Mouse (Mus musculus): ENCODE data around the gene Pcp4l1. TPM values are rescaled to one million over a fixed set of nuclear protein-coding genes. Genes with fewer than 3 reads are reported as not detected.
"Not testable (repeated sequence)": the region's sequence is repeated elsewhere in the genome, so short reads cannot be mapped to it uniquely, and the experiment has no call there.

Gene Pcp4l1
- polyA plus RNA-seq, 1 experiment from 2014 or later, result 6.2 TPM

DNA sequence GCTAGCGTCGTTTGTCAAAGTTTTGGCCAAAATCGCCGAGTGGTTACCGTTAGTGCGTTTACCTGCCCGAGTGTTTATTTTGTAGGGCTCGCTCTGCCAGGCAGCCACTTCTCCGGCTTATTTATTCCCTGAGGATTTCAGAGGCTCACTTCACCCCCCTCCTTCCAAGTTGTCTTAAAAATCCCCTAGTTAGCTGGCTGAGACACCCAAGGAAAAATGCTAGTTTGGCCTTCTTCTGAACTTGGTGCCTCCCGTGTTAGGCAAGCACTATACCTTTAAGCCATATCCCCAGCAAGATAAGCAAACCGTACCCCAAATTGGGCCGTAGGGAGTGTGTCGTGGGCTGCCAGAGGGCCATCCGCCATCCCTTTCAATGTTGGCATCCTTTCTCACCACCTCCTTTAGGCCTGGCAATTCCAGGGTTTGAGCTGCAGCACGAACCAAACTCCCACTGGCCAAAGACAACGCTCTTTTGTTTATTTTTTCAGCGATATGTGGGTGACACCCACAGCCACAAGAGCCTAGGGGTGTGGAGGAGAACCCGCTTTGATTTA lies 45.2 kb downstream of the Pcp4l1 start:
- H3K27me3 ChIP-seq, result peaks cover 3% of the 10 kb centered on the region; the same call in 1 of the 2 replicates
- peak; percentile 40 for ATAC-seq
- H3K27ac ChIP-seq, result 0 out of 2 replicates have a peak overlapping the region, but pooled peaks have one; percentile 36
- H3K36me3 ChIP-seq (ENCODE audit: poor library complexity, severe bottlenecking), result 0 out of 2 replicates have a peak, but pooled peaks cover 2% of the 10 kb centered on the region
- no peaks in the 10 kb centered on the region for H3K9me3 ChIP-seq (replicated peaks)
- peak overlapping the region; percentile 65 for H3K4me3 ChIP-seq
- H3K4me1 ChIP-seq, result peaks cover 19% of the 10 kb centered on the region
- WGBS, result 6% methylated on average over 18 of the region's 18 CpGs
- H3K4me2 ChIP-seq, result peak overlapping the region; percentile 86
- H3K9ac ChIP-seq, result peak overlapping the region; percentile 71

DNA sequence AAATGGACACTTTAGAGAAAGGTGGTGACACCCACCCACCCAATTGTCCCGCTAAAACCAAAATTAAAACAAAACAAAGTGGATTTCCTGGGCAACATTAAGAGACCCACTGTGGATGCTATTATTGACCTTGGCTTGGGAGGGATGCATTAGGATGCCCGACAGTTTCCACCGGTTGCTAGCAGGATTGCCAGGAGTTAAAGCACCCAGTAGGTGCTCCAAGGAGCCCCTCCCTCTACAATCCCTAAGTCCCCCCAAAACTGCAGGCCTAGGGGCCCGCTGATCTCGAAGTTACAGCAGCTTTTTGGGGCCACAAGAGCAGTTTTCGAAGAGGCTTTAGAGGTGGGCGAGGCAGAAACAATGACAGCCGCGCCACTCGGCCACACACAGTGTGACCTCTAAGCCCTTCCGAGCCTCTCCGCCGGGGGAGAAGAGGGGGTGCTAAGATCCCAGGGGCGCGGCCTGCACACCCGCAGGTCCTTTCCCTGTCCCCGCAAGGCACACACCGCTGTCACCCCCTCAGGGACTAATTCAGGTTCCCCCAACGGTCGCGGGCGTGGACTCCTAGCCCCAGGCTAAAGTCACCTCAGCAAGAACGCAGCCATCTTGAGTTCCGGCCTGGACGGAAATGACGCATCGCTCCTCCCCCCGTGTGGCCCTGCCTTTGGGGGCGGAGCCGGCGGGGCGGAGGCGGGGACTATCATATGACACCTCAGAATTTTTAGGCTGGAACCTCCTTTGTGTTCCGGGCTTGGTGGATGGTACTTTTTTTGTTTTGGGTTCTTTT lies 45.9 kb downstream of the Pcp4l1 start, which contains the start of the genes Sdhc and Mpz:
Sdhc (minus strand) TSS at position 630 of the 787 bp plus-strand sequence.
Mpz (plus strand) TSS at position 738 of the 787 bp plus-strand sequence.
- Histone ChIP-seq H3K36me3 (ENCODE audit: poor library complexity, severe bottlenecking) (0 out of 2 replicates have a peak, but pooled peaks cover 7% of the 10 kb centered on the region), H3K4me2 (peak within 1 kb of the TSS; percentile 86), H3K27me3 (no peaks in the 10 kb centered on the region; the same call in 1 of the 2 replicates), H3K9me3 (replicated peaks) (no peaks in the 10 kb centered on the region), H3K4me3 (peak within 1 kb of the TSS; percentile 65), H3K27ac (0 out of 2 replicates have a peak within 1 kb of the TSS, but pooled peaks have one; percentile 36), H3K4me1 (peaks cover 19% of the 10 kb centered on the region), H3K9ac (peak within 1 kb of the TSS; percentile 80)
- WGBS, result under 1% methylated on average over 33 of the region's 34 CpGs
- peak; percentile 98 for ATAC-seq

DNA sequence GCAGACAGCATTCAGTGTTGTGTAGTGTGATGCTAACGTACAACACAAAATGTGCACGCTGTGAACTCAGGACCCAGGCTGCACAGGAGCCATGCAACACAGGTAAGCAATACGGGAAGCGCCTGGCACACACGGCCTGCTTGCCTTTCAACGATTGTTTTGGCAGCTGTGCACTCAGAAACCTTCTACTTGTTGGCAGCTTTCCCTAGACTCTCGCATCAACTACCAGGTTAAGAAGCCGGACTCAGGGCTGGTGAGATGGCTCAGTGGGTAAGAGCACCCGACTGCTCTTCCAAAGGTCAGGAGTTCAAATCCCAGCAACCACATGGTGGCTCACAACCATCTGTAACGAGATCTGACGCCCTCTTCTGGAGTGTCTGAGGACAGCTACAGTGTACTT lies 53.1 kb downstream of the Pcp4l1 start:
- H3K4me1 ChIP-seq; H3K4me2 ChIP-seq; H3K27me3 ChIP-seq; H3K9me3 ChIP-seq (replicated peaks); ATAC-seq; H3K9ac ChIP-seq; H3K4me3 ChIP-seq; H3K27ac ChIP-seq: not testable (repeated sequence)
- H3K36me3 ChIP-seq (ENCODE audit: poor library complexity, severe bottlenecking), result peaks cover 70% of the 10 kb centered on the region
- WGBS, result 87% methylated on average over 9 of the region's 11 CpGs

DNA sequence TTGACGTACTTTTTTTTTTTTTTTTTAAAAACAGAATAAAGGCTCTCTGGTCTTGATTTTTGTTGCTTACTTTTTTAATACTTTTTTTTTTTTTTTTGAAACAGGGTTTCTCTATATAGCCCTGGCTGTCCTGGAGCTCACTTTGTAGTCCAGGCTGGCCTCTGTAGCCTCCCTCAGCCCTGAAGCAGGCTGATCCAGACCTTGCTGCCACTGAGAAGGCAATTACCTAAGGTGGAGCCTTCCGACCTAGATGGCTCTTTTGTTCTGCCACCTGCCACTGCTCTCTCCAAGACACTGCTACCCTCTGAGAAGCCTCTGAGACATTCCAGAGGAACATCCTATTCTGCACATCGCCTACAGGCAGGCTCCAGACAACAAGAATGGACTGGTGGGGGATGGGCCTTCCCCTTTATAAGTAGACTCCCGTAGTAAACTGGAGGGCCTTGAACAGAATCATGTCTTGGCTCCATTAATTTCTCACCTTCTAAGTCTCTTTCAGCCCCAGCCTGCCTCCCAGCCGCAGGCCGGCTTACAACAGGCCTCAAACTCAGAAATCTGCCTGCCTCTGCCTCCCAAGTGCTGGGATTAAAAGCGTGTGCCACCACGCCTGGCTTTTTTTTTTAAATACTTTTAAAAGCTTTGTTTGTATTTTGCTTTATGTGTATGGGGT lies 58.4 kb downstream of the Pcp4l1 start:
- H3K36me3 ChIP-seq (ENCODE audit: poor library complexity, severe bottlenecking), result peaks cover 93% of the 10 kb centered on the region

DNA sequence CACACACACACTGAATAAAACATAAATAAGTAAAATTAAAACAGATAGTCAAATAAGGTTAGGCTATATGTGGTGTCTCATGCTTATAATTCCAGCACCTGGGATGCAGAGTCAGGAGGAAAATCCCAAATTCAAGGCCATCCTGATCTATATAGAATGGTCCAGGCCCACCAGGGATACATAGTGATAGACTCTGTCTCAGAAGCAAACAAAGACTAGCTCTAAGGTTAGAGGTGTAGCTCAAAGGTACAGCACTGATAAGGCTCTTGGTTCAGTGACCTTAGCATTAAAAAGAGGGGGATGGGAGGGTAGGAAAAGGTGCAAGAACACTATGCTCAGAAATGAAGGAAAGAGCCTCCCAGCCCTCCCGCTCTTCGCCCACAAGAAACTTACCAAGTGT lies 60.5 kb downstream of the Pcp4l1 start:
- Histone ChIP-seq H3K9me3 (replicated peaks) (no peaks in the 10 kb centered on the region), H3K27ac (no peak overlapping the region), H3K4me3 (no peak overlapping the region), H3K36me3 (ENCODE audit: poor library complexity, severe bottlenecking) (peaks cover 84% of the 10 kb centered on the region), H3K9ac (no peak overlapping the region), H3K4me1 (no peaks in the 10 kb centered on the region), H3K4me2 (no peak overlapping the region), H3K27me3 (no peaks in the 10 kb centered on the region)
- no peak for ATAC-seq
- 98% methylated on average over 2 of the region's 2 CpGs for WGBS

More for the DNA sequence above, 58.4 kb downstream of the Pcp4l1 start:
- not testable (repeated sequence) for H3K4me2 ChIP-seq; ATAC-seq; H3K9ac ChIP-seq; H3K4me3 ChIP-seq; H3K9me3 ChIP-seq (replicated peaks); H3K4me1 ChIP-seq; H3K27me3 ChIP-seq; H3K27ac ChIP-seq
- 87% methylated on average over 8 of the region's 8 CpGs for WGBS

DNA sequence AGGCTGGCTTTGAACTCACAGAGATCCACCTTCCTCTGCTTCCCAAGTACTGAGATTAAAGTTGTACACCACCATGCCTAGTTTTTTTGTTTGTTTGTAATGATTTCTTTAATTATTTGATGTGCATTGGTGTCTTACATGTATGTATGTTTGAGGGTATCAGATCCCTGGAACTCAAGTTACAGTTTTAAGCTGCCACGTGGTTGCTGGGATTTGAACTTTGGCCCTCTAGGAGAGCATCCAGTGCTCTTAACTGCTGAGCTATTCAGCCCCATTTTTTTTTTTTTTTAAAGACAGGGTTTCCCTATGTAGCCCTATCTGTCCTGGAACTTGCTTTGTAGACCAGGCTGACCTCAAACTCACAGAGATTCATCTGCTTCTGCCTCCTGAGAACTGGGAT lies 65.1 kb downstream of the Pcp4l1 start:
- no peak overlapping the region for H3K9ac ChIP-seq
- no peak overlapping the region for H3K4me3 ChIP-seq
- no peaks in the 10 kb centered on the region for H3K9me3 ChIP-seq (replicated peaks)
- peaks cover 81% of the 10 kb centered on the region for H3K36me3 ChIP-seq (ENCODE audit: poor library complexity, severe bottlenecking)
- no peak for ATAC-seq
- no peaks in the 10 kb centered on the region for H3K4me1 ChIP-seq
- H3K27me3 ChIP-seq, result no peaks in the 10 kb centered on the region
- 91% methylated on average over 1 of the region's 1 CpGs for WGBS
- no peak overlapping the region for H3K27ac ChIP-seq
- no peak overlapping the region for H3K4me2 ChIP-seq

DNA sequence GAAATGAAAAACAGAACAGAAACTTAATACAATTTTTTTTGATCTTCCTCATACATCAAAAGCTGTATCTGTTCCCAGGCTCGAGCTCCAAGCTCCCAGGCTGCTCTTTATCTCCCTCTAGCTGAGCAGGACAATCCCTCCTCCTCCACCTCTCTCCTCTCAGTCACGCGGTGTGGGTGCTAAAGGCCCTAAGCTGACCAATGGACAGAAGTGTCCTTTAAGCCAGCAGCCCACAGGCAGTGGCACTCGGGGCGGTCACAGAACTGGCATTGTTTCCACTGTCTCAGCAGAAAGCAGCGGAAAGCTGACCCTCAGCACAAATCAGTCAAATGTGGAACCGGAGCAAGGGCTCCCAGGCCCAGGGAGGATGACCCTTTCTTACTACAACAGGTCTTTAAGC lies 66.8 kb downstream of the Pcp4l1 start:
- WGBS, result 71% methylated on average over 7 of the region's 7 CpGs

DNA sequence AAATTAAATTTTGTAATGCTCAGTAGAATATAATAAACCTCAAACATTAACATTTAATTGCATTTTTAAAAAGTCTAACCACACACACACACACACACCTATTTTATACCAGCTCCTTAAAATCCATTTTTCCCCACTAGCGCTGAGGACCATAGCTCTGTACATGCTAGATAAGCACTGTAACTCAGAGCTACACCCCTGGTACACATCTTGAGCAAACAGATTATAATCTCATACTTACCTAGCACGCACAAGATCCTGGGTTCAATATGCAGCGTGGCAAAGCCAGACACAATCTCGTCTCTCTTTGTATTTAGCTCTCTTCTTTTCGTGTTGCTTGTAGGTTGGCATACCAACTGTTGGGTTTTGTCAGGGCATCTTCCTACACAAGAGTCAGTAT lies 71.7 kb downstream of the Pcp4l1 start:
- Histone ChIP-seq H3K4me2 (no peak overlapping the region), H3K9me3 (replicated peaks) (no peaks in the 10 kb centered on the region), H3K27me3 (no peaks in the 10 kb centered on the region), H3K9ac (no peak overlapping the region), H3K36me3 (ENCODE audit: poor library complexity, severe bottlenecking) (peaks cover 26% of the 10 kb centered on the region), H3K27ac (no peak overlapping the region), H3K4me1 (no peaks in the 10 kb centered on the region), H3K4me3 (no peak overlapping the region)
- ATAC-seq, result no peak
- WGBS, result 93% methylated on average over 5 of the region's 5 CpGs

More for the DNA sequence above, 66.8 kb downstream of the Pcp4l1 start:
- Histone ChIP-seq H3K27ac (no peak overlapping the region), H3K9ac (no peak overlapping the region), H3K4me1 (no peaks in the 10 kb centered on the region), H3K4me3 (no peak overlapping the region), H3K9me3 (replicated peaks) (no peaks in the 10 kb centered on the region), H3K27me3 (no peaks in the 10 kb centered on the region), H3K36me3 (ENCODE audit: poor library complexity, severe bottlenecking) (peaks cover 64% of the 10 kb centered on the region), H3K4me2 (no peak overlapping the region)
- ATAC-seq, result no peak

Other genes starting within 250 kb of the Pcp4l1 start
- gene Fcgr2b, start 219.7 kb downstream of the Pcp4l1 start, polyA plus RNA-seq (2015; fragmentation: Nextera tagmentation; extraction: Ambion mirVana), result 0.12 and 0.26 TPM in 2 replicates
- 0.33 TPM in 1 of 2 replicates, not detected in the other for gene Fcgr4, start 177.3 kb downstream of the Pcp4l1 start, polyA plus RNA-seq (2015; fragmentation: Nextera tagmentation; extraction: Ambion mirVana)
- 3.5 and 3.8 TPM in 2 replicates for gene Fcgr3, start 131.3 kb downstream of the Pcp4l1 start, polyA plus RNA-seq (2015; fragmentation: Nextera tagmentation; extraction: Ambion mirVana)
- 6.6 and 7.8 TPM in 2 replicates for gene Cfap126, start 82.3 kb downstream of the Pcp4l1 start, polyA plus RNA-seq (2015; fragmentation: Nextera tagmentation; extraction: Ambion mirVana)
- 223 and 229 TPM in 2 replicates for gene Sdhc, start 45.7 kb downstream of the Pcp4l1 start, polyA plus RNA-seq (2015; fragmentation: Nextera tagmentation; extraction: Ambion mirVana)
- gene Mpz, start 45.6 kb downstream of the Pcp4l1 start, polyA plus RNA-seq (2015; fragmentation: Nextera tagmentation; extraction: Ambion mirVana), result 0.22 TPM in 1 of 2 replicates, not detected in the other
- 0.32 and 0.37 TPM in 2 replicates for gene Nr1i3, start 17.7 kb upstream of the Pcp4l1 start, polyA plus RNA-seq (2015; fragmentation: Nextera tagmentation; extraction: Ambion mirVana)
- 33.8 and 43.0 TPM in 2 replicates for gene Tomm40l, start 26.2 kb upstream of the Pcp4l1 start, polyA plus RNA-seq (2015; fragmentation: Nextera tagmentation; extraction: Ambion mirVana)
- 2.6 and 8.3 TPM in 2 replicates for gene Apoa2, start 28.8 kb upstream of the Pcp4l1 start, polyA plus RNA-seq (2015; fragmentation: Nextera tagmentation; extraction: Ambion mirVana)
- 12.3 and 12.8 TPM in 2 replicates for gene Fcer1g, start 38.1 kb upstream of the Pcp4l1 start, polyA plus RNA-seq (2015; fragmentation: Nextera tagmentation; extraction: Ambion mirVana)
- 6.9 and 7.3 TPM in 2 replicates for gene Adamts4, start 54.2 kb upstream of the Pcp4l1 start, polyA plus RNA-seq (2015; fragmentation: Nextera tagmentation; extraction: Ambion mirVana)
- 216 and 221 TPM in 2 replicates for gene Ndufs2, start 55.1 kb upstream of the Pcp4l1 start, polyA plus RNA-seq (2015; fragmentation: Nextera tagmentation; extraction: Ambion mirVana)
- 89.0 and 95.3 TPM in 2 replicates for gene B4galt3, start 74.1 kb upstream of the Pcp4l1 start, polyA plus RNA-seq (2015; fragmentation: Nextera tagmentation; extraction: Ambion mirVana)
- 50.3 and 51.0 TPM in 2 replicates for gene Ppox, start 84.9 kb upstream of the Pcp4l1 start, polyA plus RNA-seq (2015; fragmentation: Nextera tagmentation; extraction: Ambion mirVana)
- 122 and 125 TPM in 2 replicates for gene Usp21, start 91.7 kb upstream of the Pcp4l1 start, polyA plus RNA-seq (2015; fragmentation: Nextera tagmentation; extraction: Ambion mirVana)
- gene Ufc1, start 98.8 kb upstream of the Pcp4l1 start, polyA plus RNA-seq (2015; fragmentation: Nextera tagmentation; extraction: Ambion mirVana), result 118 and 120 TPM in 2 replicates
- gene Dedd, start 132.9 kb upstream of the Pcp4l1 start, polyA plus RNA-seq (2015; fragmentation: Nextera tagmentation; extraction: Ambion mirVana), result 50.9 and 54.0 TPM in 2 replicates
- gene Nit1, start 149.4 kb upstream of the Pcp4l1 start, polyA plus RNA-seq (2015; fragmentation: Nextera tagmentation; extraction: Ambion mirVana), result 52.9 and 56.9 TPM in 2 replicates
- gene Pfdn2, start 149.4 kb upstream of the Pcp4l1 start, polyA plus RNA-seq (2015; fragmentation: Nextera tagmentation; extraction: Ambion mirVana), result 160 and 180 TPM in 2 replicates
- gene Klhdc9, start 164.5 kb upstream of the Pcp4l1 start, polyA plus RNA-seq (2015; fragmentation: Nextera tagmentation; extraction: Ambion mirVana), result 3.3 and 3.8 TPM in 2 replicates
- 0.31 and 0.32 TPM in 2 replicates for gene Nectin4, start 173.8 kb upstream of the Pcp4l1 start, polyA plus RNA-seq (2015; fragmentation: Nextera tagmentation; extraction: Ambion mirVana)
- gene Arhgap30, start 192.7 kb upstream of the Pcp4l1 start, polyA plus RNA-seq (2015; fragmentation: Nextera tagmentation; extraction: Ambion mirVana), result 0.35 and 0.36 TPM in 2 replicates
- 205 and 211 TPM in 2 replicates for gene Usf1, start 215.0 kb upstream of the Pcp4l1 start, polyA plus RNA-seq (2015; fragmentation: Nextera tagmentation; extraction: Ambion mirVana)
- 12.2 and 12.3 TPM in 2 replicates for gene Tstd1, start 222.6 kb upstream of the Pcp4l1 start, polyA plus RNA-seq (2015; fragmentation: Nextera tagmentation; extraction: Ambion mirVana)
- gene F11r, start 241.3 kb upstream of the Pcp4l1 start, polyA plus RNA-seq (2015; fragmentation: Nextera tagmentation; extraction: Ambion mirVana), result 8.4 and 9.7 TPM in 2 replicates